Mouse (Mus musculus): ENCODE data around the gene Anapc11.

GRCm38 (mm10) chr11:120648001-120648476 lies 49.8 kb downstream of the Anapc11 start, which contains the start of gene Myadml2:
- TF ChIP-seq NANOG (IDR thresholded peaks at IDR 0.05; ENCODE audit: borderline replicate concordance, low read length) (no peak), POU5F1 (IDR thresholded peaks at IDR 0.05; ENCODE audit: borderline replicate concordance, low read length) (no peak), CTCF (conservative IDR thresholded peaks at IDR 0.05; ENCODE audit: low read length) (no peak)

Measured in E14TG2a.4 (cell line).